Mouse (Mus musculus) cerebellum, adult 2 months (tissue): ENCODE measurements around the gene Tnip1.

Source experiments
- CTCF ChIP-seq: fragments of 200-500 bp; IDR thresholded peaks from 2 replicates; pipeline ENCODE4 v1.5.1; 2011; ENCODE audit warnings: low read depth, mild to moderate bottlenecking, control low read depth, low read length, moderate library complexity, borderline replicate concordance; ENCODE audit not compliant: insufficient read depth
- POLR2A ChIP-seq: fragments of 200-500 bp; IDR thresholded peaks from 2 replicates; pipeline ENCODE4 v1.6.1; 2011; ENCODE audit warnings: low read length, control low read depth, borderline replicate concordance; ENCODE audit not compliant: insufficient read depth

DNA sequence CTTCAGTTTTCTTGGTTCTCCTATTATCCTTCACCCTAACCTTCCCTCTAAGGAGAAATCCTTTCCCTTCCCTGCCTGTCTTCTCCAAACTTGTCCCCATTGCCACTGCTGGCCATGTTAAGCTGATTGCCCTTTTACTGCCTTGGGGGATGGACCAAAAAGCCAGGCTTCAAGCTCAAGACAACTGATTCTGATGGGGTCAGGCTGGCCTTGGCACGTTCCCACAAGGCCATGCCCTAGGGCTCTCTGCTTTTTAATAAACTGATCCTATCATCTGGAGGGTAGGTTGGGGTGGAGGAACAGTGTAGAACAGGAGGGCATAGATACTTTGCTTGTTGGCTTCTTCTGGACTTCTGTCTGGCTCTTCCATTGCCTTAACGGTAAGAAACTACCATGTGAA lies 77.3 kb downstream of the Tnip1 start:
- no peak for TF ChIP-seq CTCF
- TF ChIP-seq POLR2A = no peak
